Mouse (Mus musculus) midbrain, embryonic 10.5 days (tissue): ENCODE results near the gene Pfkfb3. TPM values are rescaled to one million over a fixed set of nuclear protein-coding genes. Genes with fewer than 3 reads are reported as not detected.

Experiments
- DNase-seq: peaks from one replicate; pipeline ENCODE4 v3.0.0-alpha.2; 2017; ENCODE audit warnings: low spot score
- H3K27ac ChIP-seq: fragments of 300-500 bp; sonication (generic); replicated peaks from 2 replicates; pipeline ENCODE4 v1.5.1; 2016; ENCODE audit warnings: mild to moderate bottlenecking
- H3K27me3 ChIP-seq: fragments of 300-500 bp; sonication (generic); 2 replicates; pipeline ENCODE4 v1.6.1; 2016; ENCODE audit warnings: low read depth, mild to moderate bottlenecking; ENCODE audit not compliant: poor library complexity, severe bottlenecking
- H3K36me3 ChIP-seq: fragments of 300-500 bp; sonication (generic); 2 replicates; pipeline ENCODE4 v1.6.1; 2016; ENCODE audit warnings: mild to moderate bottlenecking, moderate library complexity
- H3K4me1 ChIP-seq: fragments of 300-500 bp; sonication (generic); 2 replicates; pipeline ENCODE4 v1.6.1; 2016
- H3K4me3 ChIP-seq: fragments of 300-500 bp; sonication (generic); 2 replicates; pipeline ENCODE4 v1.5.1; 2016; ENCODE audit warnings: mild to moderate bottlenecking, moderate library complexity
- H3K9me3 ChIP-seq: fragments of 300-500 bp; sonication (generic); replicated peaks from 2 replicates; pipeline ENCODE4 v1.6.1; 2016; ENCODE audit warnings: mild to moderate bottlenecking
- WGBS: fragments of 180-500 bp; shearing (Covaris S2); methylation state at CpG from one replicate; pipeline ENCODE4 v1.1.7; 2016; 5-methylcytosine and 5-hydroxymethylcytosine counted together
- polyA plus RNA-seq: library from polyadenylated mRNA; unstranded; fragments of >200 nt; fragmentation: Nextera tagmentation; extraction: Ambion mirVana; gene quantifications from 2 replicates; pipeline ENCODE4 v1.2.1, GENCODE M21; 2016

Pfkfb3 gene
- polyA plus RNA-seq, 1 experiment from 2014 or later: 13.3 TPM

DNA sequence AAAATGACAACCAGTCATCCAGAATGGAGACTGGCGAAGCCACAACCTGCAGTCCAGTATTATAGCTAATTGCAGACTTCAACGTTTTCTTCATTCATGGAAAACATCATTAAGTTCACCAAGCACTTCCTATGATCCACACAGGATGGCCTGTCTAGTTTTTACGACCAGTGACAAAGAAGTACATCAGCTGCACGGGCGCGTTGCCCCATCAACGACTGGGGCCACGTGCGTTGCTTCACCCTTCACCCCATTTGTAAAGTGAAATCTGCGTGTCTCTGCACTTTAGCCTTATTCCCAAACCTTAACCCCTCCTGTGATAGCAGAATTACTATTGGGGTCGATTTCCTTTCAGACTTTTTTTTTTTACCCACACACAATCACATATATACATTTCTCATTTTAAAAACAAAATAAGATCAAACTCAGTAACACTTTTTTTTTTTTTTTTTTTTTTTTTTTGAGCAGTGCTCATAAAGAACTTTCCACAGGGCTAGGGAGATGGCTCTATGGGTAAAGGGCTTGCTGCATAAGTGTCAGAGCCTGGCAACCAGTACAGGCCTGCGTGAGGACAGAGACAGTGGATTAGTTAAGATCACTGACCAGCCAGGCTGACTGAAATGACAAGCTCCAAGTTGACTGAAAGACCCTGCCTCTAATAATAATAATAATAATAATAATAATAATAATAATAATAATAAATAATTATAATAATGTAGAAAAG, 115.5 kb downstream of the Pfkfb3 start:
- Histone ChIP-seq H3K27me3 (no peaks in the 10 kb centered on the region), H3K27ac (no peak overlapping the region), H3K4me3 (no peak overlapping the region), H3K4me1 (no peaks in the 10 kb centered on the region), H3K36me3 (no peaks in the 10 kb centered on the region), H3K9me3 (no peaks in the 10 kb centered on the region)
- 91% methylated on average over 12 of the region's 12 CpGs for WGBS
- no peak for DNase-seq

- Histone ChIP-seq H3K9me3 (no peaks in the 10 kb centered on the region), H3K27me3 (no peaks in the 10 kb centered on the region), H3K4me3 (no peak overlapping the region), H3K4me1 (no peaks in the 10 kb centered on the region), H3K27ac (no peak overlapping the region), H3K36me3 (no peaks in the 10 kb centered on the region)
- 93% methylated on average over 11 of the region's 11 CpGs for WGBS
- DNase-seq: no peak
Measured at GRCm38 (mm10) chr2:11436353-11436752, 117.5 kb downstream of the Pfkfb3 start.

GRCm38 (mm10) chr2:11433353-11433752, 120.5 kb downstream of the Pfkfb3 start:
- no peaks in the 10 kb centered on the region for H3K36me3 ChIP-seq
- no peak overlapping the region for H3K27ac ChIP-seq
- H3K27me3 ChIP-seq: no peaks in the 10 kb centered on the region
- 88% methylated on average over 5 of the region's 5 CpGs for WGBS
- no peak overlapping the region for H3K4me3 ChIP-seq
- no peaks in the 10 kb centered on the region for H3K9me3 ChIP-seq
- DNase-seq: no peak
- H3K4me1 ChIP-seq: peaks cover 7% of the 10 kb centered on the region; the same call in 1 of the 2 replicates

GRCm38 (mm10) chr2:11429538-11429937, 124.3 kb downstream of the Pfkfb3 start:
- peaks cover 13% of the 10 kb centered on the region for H3K4me1 ChIP-seq
- WGBS: 46% methylated on average over 3 of the region's 3 CpGs
- DNase-seq: peak; percentile 14
- H3K36me3 ChIP-seq: no peaks in the 10 kb centered on the region
- no peak overlapping the region for H3K4me3 ChIP-seq
- H3K27ac ChIP-seq: peak overlapping the region; percentile 56
- H3K27me3 ChIP-seq: no peaks in the 10 kb centered on the region
- no peaks in the 10 kb centered on the region for H3K9me3 ChIP-seq

DNA sequence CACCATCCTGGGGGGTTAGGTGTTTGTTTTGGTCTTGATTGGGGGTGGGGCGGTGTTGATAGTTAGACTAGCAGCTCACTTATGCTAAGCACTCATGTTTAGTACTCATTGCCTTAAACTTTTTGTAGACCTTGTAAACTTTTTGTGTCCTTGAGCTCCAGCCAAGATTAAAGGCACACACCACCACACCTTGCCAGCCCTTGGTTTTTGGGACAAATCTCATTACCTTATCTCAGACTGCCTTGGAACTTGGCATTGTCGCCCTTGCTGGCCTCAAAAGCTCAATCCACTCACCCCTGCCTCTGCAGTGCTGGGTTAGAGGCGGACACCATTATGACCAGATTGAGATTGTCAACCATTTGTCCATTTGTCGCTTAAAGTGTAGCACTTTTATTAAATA, 125.3 kb downstream of the Pfkfb3 start:
- Histone ChIP-seq H3K27ac (no peak overlapping the region), H3K4me1 (peaks cover 13% of the 10 kb centered on the region), H3K27me3 (no peaks in the 10 kb centered on the region), H3K9me3 (no peaks in the 10 kb centered on the region), H3K4me3 (no peak overlapping the region), H3K36me3 (no peaks in the 10 kb centered on the region)
- 92% methylated on average over 4 of the region's 4 CpGs for WGBS
- DNase-seq: no peak

GRCm38 (mm10) chr2:11427596-11427995, 126.3 kb downstream of the Pfkfb3 start:
- DNase-seq: no peak
- Histone ChIP-seq H3K9me3 (no peaks in the 10 kb centered on the region), H3K4me3 (no peak overlapping the region), H3K27ac (no peak overlapping the region), H3K27me3 (no peaks in the 10 kb centered on the region), H3K4me1 (peaks cover 13% of the 10 kb centered on the region), H3K36me3 (no peaks in the 10 kb centered on the region)
- WGBS: 89% methylated on average over 6 of the region's 6 CpGs

GRCm38 (mm10) chr2:11426379-11426778, 127.5 kb downstream of the Pfkfb3 start:
- DNase-seq: no peak
- 65% methylated on average over 3 of the region's 3 CpGs for WGBS
- Histone ChIP-seq H3K4me3 (no peak overlapping the region), H3K4me1 (peaks cover 13% of the 10 kb centered on the region), H3K9me3 (no peaks in the 10 kb centered on the region), H3K27ac (no peak overlapping the region), H3K36me3 (no peaks in the 10 kb centered on the region), H3K27me3 (no peaks in the 10 kb centered on the region)

- DNase-seq: no peak
- no peak overlapping the region for H3K27ac ChIP-seq
- H3K4me3 ChIP-seq: no peak overlapping the region
- H3K9me3 ChIP-seq: no peaks in the 10 kb centered on the region
- H3K4me1 ChIP-seq: peaks cover 13% of the 10 kb centered on the region
- H3K36me3 ChIP-seq: no peaks in the 10 kb centered on the region
- no peaks in the 10 kb centered on the region for H3K27me3 ChIP-seq
- WGBS: 53% methylated on average over 5 of the region's 5 CpGs
Measured at GRCm38 (mm10) chr2:11425421-11426131, 128.3 kb downstream of the Pfkfb3 start.

- WGBS: 85% methylated on average over 5 of the region's 5 CpGs
- Histone ChIP-seq H3K9me3 (no peaks in the 10 kb centered on the region), H3K4me3 (no peak overlapping the region), H3K27me3 (no peaks in the 10 kb centered on the region), H3K36me3 (no peaks in the 10 kb centered on the region), H3K4me1 (peaks cover 6% of the 10 kb centered on the region; the same call in 1 of the 2 replicates), H3K27ac (no peak overlapping the region)
- DNase-seq: no peak
Measured at GRCm38 (mm10) chr2:11424252-11424651, 129.6 kb downstream of the Pfkfb3 start.

DNA sequence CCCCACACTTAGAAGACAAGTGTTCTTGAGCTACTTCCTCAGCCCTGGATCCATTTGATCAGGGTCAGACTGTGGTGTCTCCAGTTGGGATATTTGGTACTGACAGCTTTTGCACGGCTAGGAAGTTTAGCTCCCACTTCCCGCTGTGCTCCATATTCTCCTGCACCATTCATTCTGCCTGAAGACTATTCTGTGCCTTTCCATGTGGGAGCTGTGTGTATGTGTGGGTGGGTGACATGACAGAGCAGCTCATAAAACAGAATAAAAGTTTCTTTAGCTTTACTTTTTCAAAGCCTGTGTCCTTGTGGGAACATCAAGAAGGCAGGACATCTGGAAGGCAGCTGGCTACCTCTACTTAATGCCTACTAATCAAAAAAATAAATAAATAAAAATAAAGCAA, 130.5 kb downstream of the Pfkfb3 start:
- H3K9me3 ChIP-seq: no peaks in the 10 kb centered on the region
- no peak overlapping the region for H3K4me3 ChIP-seq
- no peak overlapping the region for H3K27ac ChIP-seq
- DNase-seq: no peak
- 78% methylated on average over 2 of the region's 2 CpGs for WGBS
- H3K36me3 ChIP-seq: no peaks in the 10 kb centered on the region
- peaks cover 6% of the 10 kb centered on the region; the same call in 1 of the 2 replicates for H3K4me1 ChIP-seq
- H3K27me3 ChIP-seq: no peaks in the 10 kb centered on the region

DNA sequence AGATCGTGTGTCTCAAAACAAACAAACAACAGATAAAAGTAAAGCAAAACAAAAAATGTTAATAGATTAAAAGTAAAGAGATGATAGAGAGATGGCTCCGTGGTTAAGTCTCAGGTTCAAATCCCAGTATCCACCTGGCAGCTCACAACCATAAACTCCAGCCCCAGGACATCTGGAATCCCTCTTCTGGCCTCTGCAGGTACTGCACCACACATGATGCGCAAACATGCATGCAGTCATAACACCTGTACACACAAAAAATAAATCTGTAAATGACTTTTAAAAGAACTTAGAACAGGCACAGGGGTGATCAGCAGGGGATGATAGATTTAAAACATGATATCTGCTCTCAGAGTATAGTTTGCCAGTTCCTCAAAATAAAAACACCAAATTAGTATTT, 131.5 kb downstream of the Pfkfb3 start:
- no peaks in the 10 kb centered on the region for H3K36me3 ChIP-seq
- no peaks in the 10 kb centered on the region for H3K27me3 ChIP-seq
- no peaks in the 10 kb centered on the region for H3K9me3 ChIP-seq
- no peak overlapping the region for H3K27ac ChIP-seq
- H3K4me1 ChIP-seq: peaks cover 6% of the 10 kb centered on the region; the same call in 1 of the 2 replicates
- DNase-seq: no peak
- 79% methylated on average over 3 of the region's 3 CpGs for WGBS
- H3K4me3 ChIP-seq: no peak overlapping the region
